Mouse (Mus musculus) gastrocnemius, postnatal 4 days (tissue): ENCODE measurements around the gene Fcgr3. TPM values are rescaled to one million over a fixed set of nuclear protein-coding genes. Genes with fewer than 3 reads are reported as not detected.

Experiments used
- DNase-seq, 2 experiments: peaks; one replicate each; pipeline ENCODE4 v3.0.0; 2021 to 2022; ENCODE audit warnings: low spot score in 2 of 2, mixed read lengths in 2 of 2
- long read RNA-seq, 2 experiments: library from polyadenylated mRNA; stranded (forward); transcript quantifications; one replicate each; pipeline ENCODE4 v2.0.0; 2021
- total RNA-seq, 2 experiments: library from RNA; stranded (reverse); gene quantifications; 2 replicates each; pipeline ENCODE4 v1.2.3; 2021

The Fcgr3 gene
- 10 to 100 TPM; 15.7 to 16.8 TPM for total RNA-seq
- long read RNA-seq, experiment 1, transcript Fcgr3-201 (5 exons, 1,347 nt): major isoform, 14 of 19 reads
- long read RNA-seq, experiment 1, partial matches to known transcripts: 0 of 19 reads
- long read RNA-seq, experiment 1, other reads (novel, unspliced or antisense): 2 of 19 reads
- long read RNA-seq, experiment 2, transcript Fcgr3-201 (5 exons, 1,347 nt): major isoform, 15 of 17 reads
- long read RNA-seq, experiment 2, partial matches to known transcripts: 0 of 17 reads
- long read RNA-seq, experiment 2, other reads (novel, unspliced or antisense): 1 of 17 reads

GRCm38 (mm10) chr1:171064491-171065242 is at the start of gene Fcgr3:
TSS of gene Fcgr3 (minus strand) at chr1:171064935.
- DNase-seq: peak; percentile 85 to 90

- DNase-seq: peak in 1 of 2 experiments; percentile 53
These were observed 49.2 kb upstream of the Fcgr3 start, which contains the start of gene Cfap126 for GRCm38 (mm10) chr1:171113873-171114299. TSS of gene Cfap126 (plus strand) at chr1:171113918.

DNA sequence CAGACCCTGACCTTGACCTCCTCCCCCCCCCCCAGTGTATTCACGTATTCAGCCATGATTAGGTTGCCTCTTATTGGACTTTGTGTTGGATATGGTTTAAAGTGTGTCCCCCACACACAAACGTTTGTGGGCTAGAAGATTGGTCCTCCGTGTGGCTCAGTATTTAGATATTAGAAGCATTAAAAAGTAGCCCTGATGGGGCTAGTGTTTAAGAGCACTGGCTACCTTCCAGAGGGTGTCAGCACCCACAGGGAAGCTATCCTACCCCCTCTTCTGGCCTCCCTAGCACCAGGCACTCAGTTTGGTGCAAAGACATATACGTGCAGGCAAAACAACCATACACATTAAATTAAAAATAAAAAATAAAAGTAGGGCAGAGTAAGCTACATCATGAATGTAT is 48.3 kb upstream of the Fcgr3 start:
- DNase-seq: no peak

DNA sequence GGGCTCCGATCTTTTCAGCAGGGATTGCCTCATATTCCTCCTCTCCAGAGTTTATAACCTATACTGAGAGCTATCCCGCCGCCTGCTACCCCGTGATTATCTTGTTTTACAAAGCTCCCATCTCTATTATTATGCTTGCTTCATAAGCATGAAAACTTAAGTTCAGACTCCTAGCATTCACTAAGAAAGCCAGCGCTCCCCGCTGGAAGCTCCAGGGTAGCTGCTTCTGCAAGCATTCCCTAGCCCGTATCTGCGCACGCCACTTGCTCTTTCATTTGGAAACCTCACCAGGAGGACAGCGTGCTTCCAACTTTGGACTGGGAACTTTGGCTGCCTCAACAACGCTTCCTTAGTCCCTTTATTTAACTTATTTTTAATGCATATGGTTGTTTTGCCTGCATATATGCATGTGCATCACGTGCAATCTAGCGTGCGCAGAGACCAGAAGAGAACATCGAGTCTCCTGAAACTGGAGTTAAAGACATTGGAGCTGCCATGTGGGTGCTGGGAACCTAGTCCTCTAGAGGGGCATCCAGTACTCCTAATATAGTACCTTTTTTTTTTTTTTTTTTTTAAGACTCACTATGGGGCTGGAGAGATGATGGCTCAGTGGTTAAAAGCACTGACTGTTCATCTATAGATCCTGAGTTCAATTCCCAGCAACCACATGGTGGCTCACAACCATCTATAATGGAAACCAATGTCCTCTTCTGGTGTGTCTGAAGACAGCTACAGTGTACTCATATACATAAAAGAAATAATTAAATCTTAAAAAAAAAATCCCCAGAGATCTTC is 47.2 kb upstream of the Fcgr3 start:
- DNase-seq: peak in 1 of 2 experiments; percentile 36

DNA sequence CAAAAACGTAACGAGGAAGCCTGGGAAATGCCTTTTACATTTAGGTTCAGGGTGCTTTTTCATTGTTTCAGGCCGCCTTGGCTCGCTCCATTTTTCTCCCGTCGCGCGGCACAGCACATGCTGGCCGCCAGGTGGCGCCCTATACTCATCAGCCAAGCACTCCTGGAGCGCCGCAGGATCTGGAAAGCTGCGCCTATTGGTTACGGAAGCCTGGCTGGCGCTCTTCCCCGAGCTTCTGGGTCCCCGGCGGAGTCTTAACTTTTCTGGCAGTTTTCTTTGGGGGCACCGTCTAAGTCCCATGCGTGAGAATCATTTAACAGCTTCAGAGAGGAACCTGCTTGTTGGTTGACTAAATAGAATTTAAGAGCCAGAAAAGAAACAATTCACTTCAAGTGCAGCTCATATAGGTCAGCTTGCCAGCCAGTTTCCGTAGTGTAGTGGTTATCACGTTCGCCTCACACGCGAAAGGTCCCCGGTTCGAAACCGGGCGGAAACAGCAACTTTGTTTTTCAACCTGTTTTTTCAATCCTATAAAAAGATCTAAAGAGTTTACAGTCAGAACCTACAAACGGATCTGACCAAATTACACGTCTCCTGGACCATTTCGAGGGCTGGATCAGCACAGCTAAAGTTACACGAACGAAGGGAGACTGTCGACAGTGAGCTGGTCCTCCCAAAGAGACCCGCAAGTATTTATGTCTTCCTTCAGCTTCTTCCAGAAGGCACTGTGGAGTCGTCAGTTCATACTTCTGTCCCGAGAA is 46.5 kb upstream of the Fcgr3 start:
- DNase-seq: peak; percentile 83 to 92

DNA sequence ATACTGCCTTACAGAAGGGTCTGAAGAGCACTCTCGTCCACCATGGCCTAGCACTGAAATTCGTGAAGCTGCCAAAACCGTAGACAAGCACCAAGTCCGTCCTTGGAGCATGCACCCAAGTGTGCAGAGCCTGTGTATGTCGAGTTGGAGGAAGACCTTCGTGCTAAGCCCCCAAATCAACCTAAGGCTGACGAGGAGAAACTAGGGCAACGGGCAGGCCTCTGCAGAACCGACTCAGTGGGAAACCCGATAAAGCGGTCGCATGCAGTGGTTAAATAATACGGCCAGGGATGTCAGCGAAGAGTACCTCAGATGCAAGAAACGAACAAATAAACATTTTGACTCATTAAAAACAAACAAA is 45.9 kb upstream of the Fcgr3 start:
- DNase-seq: no peak

DNA sequence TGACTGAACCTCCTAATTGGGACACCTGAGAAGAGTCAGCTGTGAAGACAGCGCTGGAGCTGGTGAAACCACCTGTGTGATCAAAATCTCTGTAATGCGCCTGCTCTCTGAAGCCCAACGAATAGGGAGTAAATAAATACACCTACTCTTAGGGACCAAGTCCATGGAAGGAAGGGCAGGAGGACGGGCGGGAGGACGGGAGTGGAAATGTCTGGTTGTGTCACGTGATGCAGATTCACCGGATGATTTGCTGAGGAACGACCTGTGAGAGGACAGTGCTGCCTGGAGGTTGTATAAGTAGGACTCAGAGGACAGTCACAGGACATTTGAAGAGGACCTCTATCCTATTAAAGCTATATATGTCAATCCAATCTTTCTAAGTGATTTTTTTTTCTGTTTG is 44.9 kb upstream of the Fcgr3 start:
- DNase-seq: no peak

GRCm38 (mm10) chr1:171105226-171105625 is 40.5 kb upstream of the Fcgr3 start:
- no peak for DNase-seq

GRCm38 (mm10) chr1:171103179-171103840 is 38.6 kb upstream of the Fcgr3 start:
- no peak for DNase-seq

- DNase-seq: peak; percentile 61 to 76
These were observed 37.9 kb upstream of the Fcgr3 start for GRCm38 (mm10) chr1:171102547-171103177.

DNA sequence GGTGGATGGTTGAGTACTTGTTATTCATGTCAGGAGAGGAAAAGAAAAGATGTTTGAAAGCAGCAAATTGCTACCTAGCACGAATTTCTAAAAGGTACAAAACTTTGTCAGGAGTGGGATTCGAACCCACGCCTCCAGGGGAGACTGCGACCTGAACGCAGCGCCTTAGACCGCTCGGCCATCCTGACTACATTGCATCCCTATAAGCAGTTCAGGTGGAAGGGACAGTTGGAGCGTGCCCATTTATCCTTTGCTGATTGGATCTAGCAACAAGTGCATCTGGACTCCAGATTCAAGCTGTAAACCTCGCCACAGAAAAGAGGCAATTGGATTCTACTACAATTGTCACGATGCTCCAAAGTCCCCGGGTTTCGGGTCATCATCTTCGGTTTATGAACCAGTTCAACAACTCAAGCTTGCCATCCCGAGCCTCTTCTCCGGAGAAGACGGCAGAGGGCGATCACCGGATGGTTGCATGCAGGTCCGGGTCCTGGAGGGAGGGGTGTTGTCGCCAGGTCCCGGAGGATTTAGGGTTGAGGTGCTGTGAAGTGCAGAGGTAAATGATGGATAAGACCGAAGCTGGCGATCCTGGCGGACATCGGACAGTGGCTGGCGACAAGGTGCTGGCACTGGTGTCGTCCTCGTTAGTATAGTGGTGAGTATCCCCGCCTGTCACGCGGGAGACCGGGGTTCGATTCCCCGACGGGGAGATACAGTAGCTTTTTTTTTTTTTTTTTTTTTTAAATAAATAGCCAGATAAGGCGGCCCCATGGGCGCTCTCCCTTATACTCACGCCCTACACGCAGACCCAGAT is 37.2 kb upstream of the Fcgr3 start:
- DNase-seq: peak; percentile 70 to 80

- no peak for DNase-seq
These were observed 36.3 kb upstream of the Fcgr3 start for GRCm38 (mm10) chr1:171101033-171101432.

DNA sequence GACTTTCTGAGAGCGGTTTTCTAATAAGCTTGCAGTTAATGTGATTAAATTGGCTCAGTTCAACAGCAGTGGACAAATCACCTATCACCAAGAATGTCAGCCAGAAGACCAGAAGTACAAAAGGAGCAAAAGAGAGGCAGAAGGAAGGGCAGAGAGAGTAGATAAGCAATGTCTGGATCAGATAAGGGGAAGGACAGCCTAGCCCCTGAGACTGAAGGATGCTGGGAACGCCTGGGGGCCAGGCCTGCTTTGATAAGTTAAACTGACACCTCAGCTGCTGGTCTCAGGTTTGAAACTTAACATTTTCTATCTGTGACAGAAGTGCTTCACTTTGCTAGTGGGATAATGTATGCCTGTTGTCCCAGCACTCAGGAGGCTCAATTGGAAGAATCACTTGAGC is 32.9 kb upstream of the Fcgr3 start:
- no peak for DNase-seq

GRCm38 (mm10) chr1:171097136-171097535 is 32.4 kb upstream of the Fcgr3 start:
- no peak for DNase-seq

DNA sequence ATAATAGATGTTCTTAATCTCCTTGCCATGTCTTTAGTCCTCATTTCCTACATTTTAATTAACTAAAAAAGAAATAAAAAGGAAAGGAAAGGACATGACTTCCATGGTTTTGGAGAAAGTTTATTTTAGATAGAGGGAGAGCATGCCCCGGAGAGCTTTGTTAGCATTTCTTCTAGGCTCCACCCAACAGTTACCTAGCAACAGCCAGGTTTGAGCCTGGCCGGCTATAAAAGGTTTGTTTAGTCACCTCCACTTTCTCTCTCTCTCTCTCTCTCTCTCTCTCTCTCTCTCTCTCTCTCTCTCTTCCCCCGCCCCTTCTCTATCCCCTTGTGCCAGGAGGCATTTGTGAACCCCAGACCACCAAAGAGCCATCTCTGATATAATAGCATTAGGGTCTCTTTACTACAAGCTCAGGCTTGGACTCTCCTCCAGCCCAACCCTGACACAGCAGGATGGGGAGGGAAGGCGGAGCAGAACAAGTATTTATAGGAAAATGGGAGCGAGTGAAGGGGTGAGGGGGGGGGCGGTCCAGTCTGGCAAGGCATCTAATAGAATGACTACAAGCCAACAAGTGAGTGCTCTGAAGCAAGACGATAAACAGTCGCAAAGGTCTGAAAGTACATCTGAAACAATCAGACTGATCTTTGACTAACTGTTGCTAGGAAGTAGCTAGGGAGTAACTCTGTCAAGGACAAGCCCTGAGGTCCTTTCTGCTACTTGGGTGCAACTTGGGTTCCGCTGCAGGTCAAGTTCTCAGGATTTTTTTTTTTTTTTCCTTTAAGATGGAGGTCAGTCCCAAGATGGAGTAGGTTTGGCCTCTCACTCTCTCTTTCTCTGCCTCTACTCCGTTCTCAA is 31.6 kb upstream of the Fcgr3 start:
- no peak for DNase-seq

GRCm38 (mm10) chr1:171094424-171094823 is 29.7 kb upstream of the Fcgr3 start:
- DNase-seq: no peak

DNA sequence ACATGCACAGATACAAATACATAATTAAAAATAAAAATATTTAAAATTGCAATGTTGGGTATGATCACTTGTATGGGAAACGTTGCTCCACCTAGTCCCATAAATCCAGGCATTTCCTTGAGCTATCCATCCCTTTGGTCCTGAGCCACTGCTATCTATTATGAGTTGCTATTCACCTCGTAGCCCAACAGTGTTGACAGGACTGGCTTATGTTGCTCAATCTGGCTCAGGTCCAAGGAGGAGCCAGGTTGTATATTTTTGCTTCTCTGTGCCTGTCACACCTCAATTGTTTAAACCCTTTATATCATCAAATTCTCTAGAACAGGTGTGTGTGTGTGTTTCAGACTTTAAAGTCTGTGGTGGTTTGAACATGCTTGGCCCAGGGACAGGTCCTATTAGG is 26.0 kb upstream of the Fcgr3 start:
- DNase-seq: no peak

- no peak for DNase-seq
These were observed 25.2 kb upstream of the Fcgr3 start for GRCm38 (mm10) chr1:171089891-171090290.
